Comparison of ENCODE assay signal across 15 mouse cellular contexts in the genomic region with DNA sequence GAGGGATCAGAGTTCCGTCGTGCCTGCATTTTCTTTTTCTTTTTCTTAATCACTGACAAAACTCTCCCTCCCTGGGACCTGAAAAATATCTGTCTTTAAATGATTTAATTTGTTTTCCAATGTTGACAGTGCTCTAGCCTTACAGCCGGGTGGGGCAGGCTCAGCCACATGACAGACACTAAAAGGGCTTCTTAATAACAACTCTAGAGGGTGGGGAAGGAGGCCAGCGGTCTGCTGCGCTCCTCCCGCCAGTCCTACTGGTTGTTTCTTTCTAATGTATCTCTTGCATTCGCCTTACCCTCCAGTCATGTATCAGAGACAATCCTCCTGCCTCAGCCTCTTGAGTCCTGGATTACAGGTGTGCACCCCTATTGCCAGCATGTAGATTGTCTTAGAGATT.
"Had no signal": no experiment of that assay in that cellular context is flagged by ENCODE, and none has a peak within 500 bp of the region (broad histone marks: within the 10 kb centered on the region; RNA-seq: fewer than 3 reads in every experiment).

No protein-coding gene starts in this region.

- H3K4me2 ChIP-seq: neural tube, embryonic 15.5 days; stomach, embryonic 15.5 days had no signal

- H3K4me3 ChIP-seq: neural tube, embryonic 15.5 days; stomach, embryonic 15.5 days had no signal

- H3K9ac ChIP-seq: neural tube, embryonic 15.5 days; stomach, embryonic 15.5 days had no signal

- H3K27ac ChIP-seq: neural tube, embryonic 15.5 days; stomach, embryonic 15.5 days; stomach, postnatal 0 days had no signal

- H3K9me3 ChIP-seq: neural tube, embryonic 15.5 days; stomach, embryonic 15.5 days had no signal

- DNase-seq: retina, postnatal 1 day; right cerebral cortex, adult 18-20 months; right cerebral cortex, postnatal 14 days; right cerebral cortex, postnatal 25 days; right cerebral cortex, postnatal 4 days; spleen, adult 18-20 months; thymus, adult 18-20 months; thymus, adult 2 months; thymus, postnatal 14 days; thymus, postnatal 25 days; thymus, postnatal 36 days; thymus, postnatal 4 days had no signal

- H3K27me3 ChIP-seq: neural tube, embryonic 15.5 days; stomach, embryonic 15.5 days had no signal
